Mouse (Mus musculus) thymus, adult 2 months (tissue): ENCODE data around the gene Eif4h.

Experiments used
- CTCF ChIP-seq: fragments of 200-500 bp; IDR thresholded peaks from 2 replicates; pipeline ENCODE4 v1.5.1; 2012; ENCODE audit warnings: mild to moderate bottlenecking, control low read depth, low read length, moderate library complexity, borderline replicate concordance; ENCODE audit not compliant: control insufficient read depth, poor library complexity, insufficient read depth; ENCODE audit errors: extremely low read depth
- POLR2A ChIP-seq: fragments of 200-500 bp; IDR thresholded peaks from 2 replicates; pipeline ENCODE4 v1.6.1; 2012; ENCODE audit warnings: mild to moderate bottlenecking, low read length, control low read depth, moderate library complexity; ENCODE audit not compliant: control insufficient read depth, poor library complexity, insufficient read depth; ENCODE audit errors: extremely low read depth

DNA sequence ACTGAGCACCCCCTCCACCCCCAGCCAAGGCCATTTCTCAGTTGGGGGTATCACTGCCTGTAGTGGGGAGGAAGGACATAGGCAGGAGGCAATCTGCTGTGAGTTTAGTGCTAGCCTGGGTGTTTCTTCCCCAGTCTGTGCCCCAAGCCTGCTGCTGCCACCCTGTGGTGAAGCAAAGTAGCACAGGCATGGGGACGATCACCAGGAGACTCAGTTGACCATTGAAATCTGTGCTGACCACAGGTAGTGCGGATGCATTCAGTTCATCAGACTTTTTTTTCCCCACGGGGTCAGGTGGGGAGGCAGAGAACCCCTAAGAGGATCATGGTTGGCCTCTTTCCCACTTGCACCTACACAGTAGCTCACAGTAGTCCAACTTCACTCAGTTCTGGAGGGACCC lies 22.2 kb downstream of the Eif4h start:
- TF ChIP-seq CTCF: peak; percentile 94; the same call in 1 of the 2 replicates
- TF ChIP-seq POLR2A: no peak
